Mouse (Mus musculus) thymus, postnatal 25 days (tissue): ENCODE results near the gene 5730522E02Rik.
"Not testable (repeated sequence)": the region's sequence is repeated elsewhere in the genome, so short reads cannot be mapped to it uniquely, and the experiment has no call there.

ENCODE experiments used
- DNase-seq: peaks from one replicate; pipeline ENCODE4 v3.0.0; 2022

5730522E02Rik gene

DNA sequence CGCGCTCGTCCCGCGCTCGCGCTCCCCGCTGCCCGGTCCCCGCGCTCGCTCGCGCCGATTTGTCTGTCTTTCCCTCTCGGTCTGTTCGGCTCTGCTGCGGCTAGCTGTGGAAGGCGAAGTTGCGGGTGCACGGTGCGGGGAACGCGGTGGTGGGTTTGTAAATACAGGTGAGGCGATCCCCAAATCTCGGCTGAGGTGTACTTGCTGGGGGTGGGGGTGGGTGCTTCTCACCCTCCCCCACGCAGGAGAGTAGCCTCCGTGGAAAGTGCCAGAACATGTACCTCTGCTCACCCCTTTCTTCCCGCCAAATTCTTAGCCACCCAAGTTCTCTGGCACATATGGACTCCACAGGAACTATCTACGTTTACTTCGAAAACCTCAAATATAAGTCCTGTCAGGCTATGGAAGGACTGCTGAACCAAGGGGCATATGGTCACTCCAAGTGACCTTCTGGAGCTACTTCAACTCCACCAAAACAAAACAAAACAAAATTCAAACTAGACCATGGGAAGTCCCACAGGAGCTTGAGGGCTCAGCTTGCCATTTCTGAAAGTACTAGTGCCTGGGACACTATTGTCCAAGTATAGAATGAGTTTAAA, at the start of gene 5730522E02Rik:
Gene 5730522E02Rik, minus strand, starts transcription at position 182 of the 599 bp plus-strand sequence.
- DNase-seq: no peak

DNA sequence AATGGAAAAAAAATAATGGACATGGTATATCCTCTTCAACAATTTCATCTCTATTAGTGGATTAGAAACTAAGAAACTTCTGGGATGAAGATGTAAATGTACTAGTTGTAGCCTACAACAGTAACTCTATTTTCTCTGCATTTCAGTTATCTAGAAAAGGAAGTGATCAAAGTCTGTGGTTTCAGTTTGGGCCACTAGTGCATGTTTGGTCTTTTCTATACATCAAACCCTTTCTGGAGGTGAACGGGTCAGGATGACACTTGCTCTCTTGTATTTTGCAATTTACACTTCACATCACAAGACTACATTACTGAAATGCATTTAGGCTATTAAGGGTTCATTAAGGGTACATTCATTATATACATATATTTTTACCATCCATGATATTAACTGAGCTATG, 26.0 kb upstream of the 5730522E02Rik start:
- DNase-seq: no peak

DNA sequence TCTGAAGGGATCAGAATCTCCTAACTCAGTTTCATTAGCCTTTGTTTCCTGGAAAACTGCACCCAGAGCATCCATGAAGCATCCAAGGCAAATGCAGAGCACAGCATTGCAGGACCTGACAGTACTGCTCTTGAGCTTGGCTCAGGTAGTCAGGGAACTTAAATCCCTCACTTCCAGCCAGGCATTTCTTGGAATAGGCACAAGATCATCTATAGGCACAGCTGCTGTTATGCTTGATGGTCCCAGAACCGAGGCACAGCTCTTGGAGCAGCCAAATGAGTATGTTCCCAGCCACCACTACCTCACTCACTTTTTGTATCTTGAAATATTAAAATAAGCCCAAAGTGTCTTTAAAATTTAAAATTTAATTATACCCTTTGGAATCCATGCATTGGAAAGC, 19.3 kb upstream of the 5730522E02Rik start:
- no peak for DNase-seq

DNA sequence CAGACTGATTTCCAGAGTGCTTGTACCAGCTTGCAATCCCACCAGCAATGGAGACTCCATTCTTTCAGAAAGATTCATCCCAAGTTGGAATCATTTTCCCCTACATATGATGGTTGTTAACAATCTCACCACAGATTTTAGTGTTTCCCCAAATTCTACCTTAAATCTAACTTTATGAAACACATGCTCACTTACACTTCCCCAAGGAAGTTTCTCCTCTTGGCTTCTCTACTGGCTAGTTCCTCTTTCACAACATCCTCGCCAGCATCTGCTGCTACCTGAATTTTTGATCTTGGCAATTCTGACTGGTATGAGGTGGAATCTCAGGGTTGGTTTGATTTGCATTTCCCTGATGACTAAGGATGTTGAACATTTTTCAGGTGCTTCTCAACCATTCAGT, 3.1 kb upstream of the 5730522E02Rik start:
- not testable (repeated sequence) for DNase-seq

DNA sequence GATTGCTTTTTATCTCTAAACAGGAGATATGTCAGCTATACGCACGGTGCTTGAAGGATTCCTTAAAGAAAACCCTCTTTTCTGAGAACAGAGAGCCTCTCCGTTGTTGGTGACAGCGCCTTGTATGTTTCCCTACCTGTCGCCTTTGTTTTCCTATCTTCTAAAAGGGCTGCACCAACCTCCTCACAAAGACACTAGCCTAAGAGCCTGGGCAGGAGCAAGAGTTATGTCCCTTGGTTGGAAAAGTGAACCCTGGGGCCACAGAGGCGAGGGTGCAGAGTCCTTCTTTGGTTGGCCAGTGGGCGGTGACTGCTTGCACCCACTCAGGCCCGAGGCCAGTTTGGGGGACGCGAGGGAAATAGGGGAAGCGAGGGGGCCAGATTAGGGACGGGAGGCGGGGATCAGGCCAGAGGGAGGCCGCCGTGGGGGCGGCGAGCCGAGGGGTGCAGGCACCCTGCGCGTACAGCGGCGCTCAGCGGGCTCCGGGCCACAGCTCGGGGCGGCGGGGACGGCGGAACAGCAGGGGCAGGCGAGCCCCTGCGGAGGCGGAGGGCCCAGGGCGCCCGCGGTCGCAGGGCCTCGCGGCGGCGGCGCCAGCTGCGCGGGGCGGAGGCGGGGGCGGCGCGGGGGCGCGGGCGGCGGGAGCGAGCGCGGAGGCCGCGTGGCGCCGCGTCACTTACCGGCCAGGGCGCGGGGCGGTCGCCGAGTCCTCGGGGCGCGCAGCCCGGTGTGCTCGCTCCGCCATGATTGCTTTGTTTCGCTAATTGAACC, 567 bp downstream of the 5730522E02Rik start:
- peak; percentile 63 for DNase-seq

DNA sequence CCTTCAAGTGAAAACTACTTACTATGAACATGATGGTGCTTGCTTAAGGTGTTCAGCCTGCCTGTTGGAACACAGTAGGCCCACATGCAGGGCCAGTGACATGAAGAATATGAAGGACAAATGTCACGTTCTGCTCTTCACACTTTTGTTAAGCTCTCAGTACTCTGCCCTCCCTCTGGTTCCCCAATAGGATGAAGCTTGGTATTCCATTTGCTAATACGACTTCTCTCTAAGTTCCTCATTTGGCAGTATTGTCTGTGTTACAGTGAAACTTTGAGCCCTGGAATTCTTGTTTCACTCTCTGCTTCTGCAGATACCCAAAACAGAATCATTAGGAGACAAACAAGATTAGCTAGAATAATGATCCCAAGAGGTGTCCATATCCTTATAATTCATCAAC, 7.1 kb downstream of the 5730522E02Rik start:
- no peak for DNase-seq

DNA sequence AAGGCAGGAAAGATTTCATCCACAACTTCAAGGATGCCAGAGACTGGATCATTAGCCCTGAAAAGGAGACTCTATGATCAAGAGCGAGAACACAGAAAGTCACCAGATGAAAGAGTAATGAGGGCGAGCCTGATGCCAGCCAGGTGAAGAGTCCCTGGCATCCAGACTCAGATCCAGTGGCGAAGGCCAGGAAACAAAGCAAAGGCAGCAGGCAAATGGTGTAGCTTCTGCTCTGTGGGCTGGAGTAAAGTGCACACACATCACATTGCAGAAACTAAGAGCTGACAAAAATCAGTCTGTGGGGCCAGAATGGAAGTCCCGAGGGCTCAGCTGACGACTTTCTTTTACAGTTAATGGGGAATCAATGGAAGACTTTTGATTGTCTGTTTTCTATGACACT, 7.7 kb downstream of the 5730522E02Rik start:
- DNase-seq: no peak

DNA sequence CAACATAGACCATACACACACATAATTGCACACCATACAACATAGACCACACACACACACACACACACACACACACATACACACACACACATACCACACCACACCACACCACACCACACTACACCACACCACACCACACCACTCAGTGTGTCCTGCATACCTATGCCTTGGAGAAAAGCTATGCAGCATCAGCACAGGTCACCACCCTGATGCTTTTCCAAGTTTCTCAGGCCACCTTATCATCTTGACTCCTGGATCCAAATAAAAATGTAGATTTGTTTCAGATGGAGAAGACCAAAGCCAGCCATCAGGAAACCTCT, 8.8 kb downstream of the 5730522E02Rik start:
- no peak for DNase-seq

DNA sequence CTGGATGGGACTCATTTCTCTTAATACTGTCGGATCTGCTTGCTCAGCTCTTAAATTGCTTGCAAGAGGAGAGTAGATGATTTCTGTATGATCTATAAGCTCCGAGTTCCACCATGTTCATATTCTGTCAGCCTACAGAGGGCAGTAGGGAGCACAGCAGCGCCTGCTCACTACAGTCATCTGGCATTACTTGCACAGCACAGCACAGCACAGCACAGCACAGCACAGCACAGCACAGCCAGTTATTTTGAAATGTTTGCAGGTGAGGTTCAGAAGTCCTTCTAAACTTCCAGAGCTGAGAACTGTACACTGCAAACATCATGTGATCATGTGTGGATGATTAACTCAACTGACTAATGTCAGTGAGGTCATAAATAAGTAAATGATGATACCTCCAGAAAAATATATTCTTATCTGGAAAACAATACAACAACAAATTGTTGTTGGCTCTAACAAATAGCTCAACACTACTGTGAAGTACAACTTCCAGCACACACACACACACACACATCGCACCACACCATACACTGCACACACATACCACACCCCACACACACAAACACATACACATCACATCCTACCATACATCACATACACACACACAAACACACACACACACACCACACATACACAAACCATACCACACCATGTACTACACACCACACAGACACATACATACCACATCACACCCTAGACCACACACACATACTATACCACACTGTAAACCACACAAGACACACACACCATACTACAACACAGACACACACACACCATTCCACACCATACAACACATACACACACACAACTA, 9.4 kb downstream of the 5730522E02Rik start:
- DNase-seq: peak; percentile 61

DNA sequence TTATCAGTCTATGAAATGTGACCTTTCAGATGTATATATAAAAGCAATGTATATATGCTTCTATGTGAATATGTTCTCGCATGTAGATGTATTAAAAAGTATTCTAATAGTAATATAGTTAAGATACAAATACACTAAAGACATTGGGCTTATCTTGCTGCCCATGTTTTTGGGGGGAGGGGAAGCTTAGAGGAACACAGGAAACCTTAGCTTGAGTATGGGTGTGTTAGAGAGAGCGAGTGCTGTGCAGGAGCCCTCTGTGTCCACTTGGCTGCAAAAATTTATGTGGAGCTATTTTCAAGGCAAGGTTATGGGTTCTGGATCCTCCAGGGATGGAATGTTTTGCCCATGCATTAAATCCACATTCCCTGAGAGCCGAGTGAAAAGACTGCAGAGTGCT, 15.1 kb downstream of the 5730522E02Rik start:
- no peak for DNase-seq

DNA sequence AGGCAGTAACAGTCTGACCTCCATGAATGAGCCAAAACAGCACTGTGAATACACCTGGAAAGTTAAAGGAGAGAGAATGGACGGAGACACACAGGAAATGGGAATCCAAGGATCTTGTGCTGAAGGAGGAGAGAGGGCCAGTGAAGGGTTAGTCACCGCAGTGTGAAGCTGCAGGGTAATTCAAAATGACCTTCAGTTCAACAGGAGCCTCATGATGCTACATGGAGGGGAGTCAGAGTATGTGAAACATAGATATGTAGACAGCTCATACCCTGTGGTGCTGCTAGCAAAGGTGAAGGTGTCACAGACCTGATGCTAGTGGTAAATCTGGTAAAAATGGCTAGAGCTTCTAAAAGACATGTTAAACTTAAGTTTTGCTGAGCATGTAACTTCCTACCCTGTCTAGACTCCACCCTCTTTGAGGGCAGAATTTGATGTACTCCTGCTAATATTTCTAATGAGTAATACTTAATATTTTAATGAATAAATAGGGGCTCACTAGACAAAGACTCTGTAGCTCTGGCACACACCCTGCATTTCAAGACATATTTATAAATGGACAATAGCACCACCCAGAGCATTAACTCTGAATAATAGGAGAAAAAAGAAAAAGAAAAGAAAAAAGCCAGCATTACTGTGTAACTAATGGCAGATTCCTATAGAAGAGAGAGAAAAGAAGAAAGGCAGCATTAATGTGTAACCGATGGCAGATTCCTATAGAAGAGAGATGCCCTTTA, 23.2 kb downstream of the 5730522E02Rik start:
- no peak for DNase-seq

DNA sequence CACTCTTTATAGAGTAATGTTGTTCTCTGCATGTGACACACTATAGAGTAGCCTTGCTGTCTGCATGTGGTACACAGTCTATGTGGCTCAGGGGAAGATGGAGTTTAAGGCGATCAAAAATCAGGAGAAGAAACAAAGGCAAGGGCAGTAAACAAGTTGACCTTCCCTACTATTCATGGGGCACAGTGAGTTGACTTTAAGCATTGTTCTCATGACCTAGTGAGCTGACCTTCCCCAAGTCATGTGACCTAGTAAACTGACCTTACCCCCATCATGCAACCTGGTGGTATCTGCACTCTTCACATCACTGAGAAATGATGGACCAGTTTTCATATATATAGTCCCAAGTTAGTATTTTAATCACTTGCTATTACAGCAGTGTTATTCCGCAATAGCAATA, 40.0 kb downstream of the 5730522E02Rik start:
- no peak for DNase-seq

DNA sequence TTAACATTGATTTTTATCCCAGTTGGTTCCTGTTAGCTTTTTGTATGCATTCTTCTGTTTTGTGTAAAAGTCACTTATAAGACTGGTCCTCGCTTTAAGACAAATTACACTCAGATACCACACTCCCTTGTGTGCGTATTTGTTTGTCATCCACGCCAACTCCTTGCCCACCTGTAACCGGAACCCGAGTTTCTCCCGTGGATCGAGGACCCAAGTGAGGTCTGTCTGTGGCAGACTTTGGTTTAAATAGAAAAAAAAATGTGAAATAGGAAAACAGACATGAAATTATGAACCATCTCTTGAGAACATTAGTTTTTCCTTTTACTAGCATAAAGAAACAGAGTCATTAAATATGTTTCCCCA, 43.0 kb downstream of the 5730522E02Rik start:
- DNase-seq: no peak

DNA sequence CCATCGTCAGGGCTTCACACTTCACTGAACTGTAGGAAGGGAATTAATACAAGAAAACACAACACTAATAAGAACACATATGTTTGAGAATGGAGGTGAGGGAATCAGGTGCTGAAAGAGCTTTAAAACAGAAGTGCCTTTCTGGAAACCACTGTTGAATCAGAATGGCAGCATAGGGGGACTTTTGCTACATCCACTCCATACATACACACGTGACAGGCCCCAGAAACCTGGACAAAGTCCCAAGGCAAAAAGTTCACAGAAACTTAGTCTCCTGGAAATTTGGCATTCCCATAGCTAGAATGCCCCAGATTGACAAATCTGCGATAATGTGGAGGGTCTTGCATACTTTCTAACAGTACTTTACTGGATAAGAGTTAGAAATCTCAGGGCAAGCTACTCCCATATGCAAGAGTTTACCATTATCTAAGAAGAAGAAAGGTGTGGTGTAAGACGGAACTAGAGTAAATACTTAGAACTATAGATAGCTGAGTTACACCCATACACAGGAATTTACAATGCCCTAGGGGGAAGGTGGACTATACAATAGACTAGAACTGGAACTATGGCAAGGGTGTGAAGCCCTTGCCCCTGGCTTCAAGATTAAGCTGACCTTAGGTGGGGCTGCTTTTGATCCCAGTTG, 43.5 kb downstream of the 5730522E02Rik start:
- DNase-seq: no peak

DNA sequence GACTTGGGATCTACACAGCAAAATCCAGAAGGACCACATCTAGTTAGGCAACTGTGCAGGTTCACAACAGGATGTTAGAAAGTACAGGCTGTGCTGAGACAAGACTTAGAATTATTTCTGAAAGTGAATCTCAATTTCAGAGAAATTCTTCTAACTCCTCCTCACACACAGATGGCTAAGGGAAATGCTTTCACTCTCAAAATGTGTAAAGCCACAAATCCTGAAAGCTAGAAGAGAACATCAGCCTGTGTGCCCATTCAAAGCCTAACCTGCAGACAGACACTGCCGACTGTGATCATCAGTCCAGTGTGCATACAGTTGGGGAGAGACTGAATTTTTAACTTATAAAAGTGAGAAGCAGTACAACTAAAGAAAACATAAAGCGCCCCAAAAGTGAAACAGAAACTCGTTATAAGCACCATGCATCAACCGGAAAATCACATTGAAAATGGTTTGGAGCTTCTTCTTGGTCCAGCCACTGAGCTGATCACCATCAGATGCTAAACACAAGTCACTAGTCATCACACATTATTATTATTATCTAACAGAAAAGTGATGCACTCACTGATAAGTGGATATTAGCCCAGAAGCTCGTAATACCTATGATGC, 45.8 kb downstream of the 5730522E02Rik start:
- DNase-seq: no peak

DNA sequence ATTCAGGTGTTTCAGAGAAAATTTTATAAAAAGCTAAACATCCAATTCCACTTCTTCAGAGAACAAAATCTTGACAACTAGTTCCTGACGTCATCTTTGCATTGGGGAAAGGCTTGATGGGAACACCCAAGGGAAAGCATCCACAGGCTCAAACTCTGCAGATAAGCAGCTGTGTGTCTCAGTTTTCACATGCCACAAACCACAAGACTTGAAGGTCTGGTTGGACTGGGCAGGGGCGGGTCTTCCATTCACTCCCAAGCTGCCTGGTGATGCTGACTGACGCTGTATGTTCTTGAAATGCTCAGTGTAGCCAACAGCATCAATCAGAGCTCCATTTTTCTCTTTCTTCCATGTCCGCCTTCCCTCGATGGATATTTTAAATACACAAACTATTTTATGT, 49.2 kb downstream of the 5730522E02Rik start:
- DNase-seq: no peak

DNA sequence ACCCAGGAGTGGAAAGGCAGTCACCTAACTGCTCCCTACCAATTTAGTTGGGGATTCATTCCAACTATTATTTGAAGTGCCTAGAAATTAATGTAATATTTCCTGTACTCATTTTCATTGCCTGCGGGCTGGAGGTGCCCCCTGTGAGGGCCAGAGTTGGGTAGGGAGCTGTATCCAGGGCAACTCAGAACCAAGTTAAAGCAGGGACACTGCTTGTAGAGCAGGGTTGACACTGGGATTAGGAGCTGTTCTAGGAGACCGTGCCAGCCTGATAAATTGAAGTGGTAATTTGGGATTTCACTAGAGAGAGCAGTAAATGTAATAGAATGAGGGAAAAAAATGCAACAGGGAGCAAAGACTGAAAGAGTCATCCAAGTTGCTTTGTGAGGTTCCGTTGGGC, 51.5 kb downstream of the 5730522E02Rik start:
- DNase-seq: no peak

DNA sequence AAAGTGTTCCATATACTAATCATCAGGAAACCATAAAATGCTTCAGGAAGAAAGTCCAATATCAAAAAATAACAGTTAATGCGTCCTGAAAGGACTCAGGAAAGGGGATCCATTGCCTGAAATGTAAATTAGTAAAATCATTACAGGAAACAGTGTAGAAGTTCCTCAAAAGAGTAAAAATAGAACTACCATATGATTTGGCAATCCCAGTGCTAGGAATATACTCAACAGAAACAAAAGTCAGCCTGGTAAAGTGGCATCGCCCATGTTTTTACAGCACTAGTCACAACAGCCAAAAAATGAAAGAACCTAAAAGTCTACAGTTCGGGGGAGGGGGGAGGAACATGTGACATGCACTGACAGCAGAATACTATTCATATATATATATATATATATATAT, 70.5 kb downstream of the 5730522E02Rik start:
- DNase-seq: no peak

DNA sequence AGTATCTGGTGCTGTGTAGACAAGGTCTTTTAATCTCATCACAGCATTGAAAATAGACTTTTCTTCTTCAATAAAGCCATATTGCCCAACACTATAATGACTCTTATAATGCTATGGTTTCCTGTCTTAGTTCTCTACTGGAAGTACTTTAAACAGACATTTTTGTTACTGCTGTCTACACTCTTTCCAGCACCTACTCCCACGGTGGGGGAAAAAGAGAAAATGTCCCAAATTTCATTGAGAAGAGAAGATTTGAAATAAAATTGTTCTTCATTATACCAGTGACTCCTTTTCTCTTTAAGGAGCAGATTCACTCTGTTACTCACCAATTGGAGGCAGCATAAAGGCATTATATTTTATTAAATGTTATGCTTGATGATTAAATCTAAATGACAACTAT, 72.5 kb downstream of the 5730522E02Rik start:
- DNase-seq: no peak

DNA sequence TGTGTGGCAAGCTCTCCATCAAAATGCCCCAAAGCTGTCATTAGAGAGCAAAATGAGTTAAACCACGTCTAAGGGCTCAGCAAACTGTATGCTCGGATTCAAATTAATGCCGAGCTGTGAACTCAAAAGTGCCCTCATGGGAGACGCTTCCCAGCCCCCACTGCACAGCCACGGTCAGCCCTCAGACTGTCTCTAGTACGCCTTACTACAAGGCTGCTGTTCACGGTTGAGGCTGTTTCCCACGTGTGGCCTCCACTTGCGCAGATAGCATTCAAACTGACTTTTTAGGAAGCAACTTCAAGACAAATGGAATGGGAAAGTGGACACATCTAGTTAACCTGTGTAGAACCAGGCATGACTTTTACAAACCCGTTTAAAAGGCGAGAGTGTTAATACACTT, 79.7 kb downstream of the 5730522E02Rik start:
- DNase-seq: no peak

DNA sequence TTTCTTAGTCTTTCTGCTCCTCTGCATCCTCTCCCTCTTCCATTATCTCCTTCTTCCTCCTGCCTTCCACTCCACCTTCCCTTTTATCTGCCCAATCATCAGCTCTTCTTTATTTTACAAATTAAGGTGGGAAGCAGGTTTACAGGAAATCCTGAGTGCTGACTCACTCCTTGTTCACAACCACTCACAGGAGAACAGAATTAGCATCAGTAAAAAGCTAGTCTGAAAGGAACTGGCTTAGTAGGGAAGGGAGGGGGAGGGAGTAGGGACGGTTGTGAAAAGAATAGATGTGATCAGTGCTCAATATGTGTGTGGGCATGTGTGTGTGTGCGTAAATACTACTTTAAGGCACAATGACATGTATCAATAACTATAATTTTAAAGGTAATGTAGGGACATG, 81.5 kb downstream of the 5730522E02Rik start:
- no peak for DNase-seq

DNA sequence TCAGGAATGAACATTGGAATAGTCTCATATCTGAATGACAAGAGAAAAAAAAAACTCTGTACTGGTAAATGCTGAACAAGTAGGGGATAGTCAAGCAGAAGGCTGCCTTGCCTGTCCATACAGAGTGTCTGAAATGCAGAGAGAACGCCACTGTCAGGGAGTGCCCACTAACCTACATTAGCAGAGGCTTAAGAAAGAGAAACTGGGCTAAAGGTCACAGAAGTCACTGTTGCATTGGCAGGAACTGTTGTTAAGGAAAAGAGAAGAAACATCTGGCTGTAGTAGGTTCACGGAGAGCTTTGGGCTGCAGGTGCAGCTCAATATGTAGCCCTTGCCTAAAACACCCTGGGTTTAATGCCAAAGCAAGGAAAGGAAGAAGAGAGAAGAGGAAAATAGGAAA, 82.2 kb downstream of the 5730522E02Rik start:
- no peak for DNase-seq

DNA sequence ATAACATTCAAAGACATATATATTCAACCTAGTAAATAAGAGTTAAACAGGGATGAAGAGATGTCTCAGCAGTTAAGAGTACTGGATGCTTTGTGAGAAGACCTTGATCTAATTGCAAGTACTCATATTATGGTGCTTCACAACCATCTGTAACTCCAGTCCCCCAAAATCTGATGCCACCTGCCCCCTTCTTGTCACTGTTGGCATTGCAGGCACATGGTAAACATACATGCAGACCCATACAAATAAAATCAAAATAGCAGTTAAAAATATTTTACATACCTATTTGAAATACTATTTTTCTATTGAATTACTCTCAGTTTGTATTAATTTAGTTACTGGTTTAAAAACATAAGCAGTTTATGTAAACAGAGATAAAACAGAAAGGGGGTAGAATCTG, 84.6 kb downstream of the 5730522E02Rik start:
- no peak for DNase-seq
